Mouse (Mus musculus): Measurements from ENCODE around the gene Efna3. TPM values are rescaled to one million over a fixed set of nuclear protein-coding genes. Genes with fewer than 3 reads are reported as not detected.

The Efna3 gene
- polyA plus RNA-seq, 1 experiment from 2014 or later: 1.3 TPM

GRCm38 (mm10) chr3:89337721-89338578 is 15.2 kb upstream of the Efna3 start, which contains the start of gene Efna4:
Gene Efna4, minus strand, starts transcription at chr3:89338028.
- Histone ChIP-seq H3K4me1 (replicated peaks) (peaks cover 26% of the 10 kb centered on the region), H3K4me2 (peak within 1 kb of the TSS; percentile 86), H3K9me3 (replicated peaks) (no peaks in the 10 kb centered on the region), H3K36me3 (peaks cover 30% of the 10 kb centered on the region), H3K9ac (peak within 1 kb of the TSS; percentile 90), H3K27ac (ENCODE audit: poor library complexity, severe bottlenecking) (peak within 1 kb of the TSS; percentile 68), H3K4me3 (peak within 1 kb of the TSS; percentile 82), H3K27me3 (replicated peaks) (peaks cover 3% of the 10 kb centered on the region; the same call in 1 of the 2 replicates)
- WGBS: 1% methylated on average over 44 of the region's 44 CpGs
- peak; percentile 78 for ATAC-seq (ENCODE audit: insufficient number of reproducible peaks, low FRiP score)

GRCm38 (mm10) chr3:89337062-89337720 is 14.4 kb upstream of the Efna3 start:
- Histone ChIP-seq H3K27ac (ENCODE audit: poor library complexity, severe bottlenecking) (peak overlapping the region; percentile 68), H3K9me3 (replicated peaks) (no peaks in the 10 kb centered on the region), H3K4me3 (peak overlapping the region; percentile 82), H3K4me1 (replicated peaks) (peaks cover 30% of the 10 kb centered on the region), H3K9ac (peak overlapping the region; percentile 90), H3K4me2 (peak overlapping the region; percentile 86), H3K27me3 (replicated peaks) (peaks cover 9% of the 10 kb centered on the region; the same call in 1 of the 2 replicates), H3K36me3 (peaks cover 25% of the 10 kb centered on the region)
- under 1% methylated on average over 21 of the region's 21 CpGs for WGBS
- ATAC-seq (ENCODE audit: insufficient number of reproducible peaks, low FRiP score): no peak; the same call in 1 of the 2 replicates

- Histone ChIP-seq H3K27me3 (replicated peaks) (peaks cover 9% of the 10 kb centered on the region; the same call in 1 of the 2 replicates), H3K9me3 (replicated peaks) (no peaks in the 10 kb centered on the region), H3K27ac (ENCODE audit: poor library complexity, severe bottlenecking) (peak overlapping the region; percentile 14; the same call in 1 of the 2 replicates), H3K9ac (peak overlapping the region; percentile 90), H3K4me2 (peak overlapping the region; percentile 86), H3K4me3 (peak overlapping the region; percentile 82), H3K4me1 (replicated peaks) (peaks cover 30% of the 10 kb centered on the region), H3K36me3 (peaks cover 23% of the 10 kb centered on the region)
- no peak for ATAC-seq (ENCODE audit: insufficient number of reproducible peaks, low FRiP score)
- WGBS: 11% methylated on average over 6 of the region's 6 CpGs
Observed at GRCm38 (mm10) chr3:89336529-89336928, 13.8 kb upstream of the Efna3 start.

- Histone ChIP-seq H3K4me1 (replicated peaks) (peaks cover 37% of the 10 kb centered on the region), H3K27me3 (replicated peaks) (peaks cover 25% of the 10 kb centered on the region), H3K27ac (ENCODE audit: poor library complexity, severe bottlenecking) (no peak overlapping the region), H3K4me2 (no peak overlapping the region), H3K4me3 (no peak overlapping the region), H3K9me3 (replicated peaks) (no peaks in the 10 kb centered on the region), H3K9ac (no peak overlapping the region), H3K36me3 (peaks cover 23% of the 10 kb centered on the region)
- 74% methylated on average over 11 of the region's 11 CpGs for WGBS
- ATAC-seq (ENCODE audit: insufficient number of reproducible peaks, low FRiP score): no peak
Observed at GRCm38 (mm10) chr3:89333053-89333452, 10.3 kb upstream of the Efna3 start.

GRCm38 (mm10) chr3:89332476-89332875 is 9.7 kb upstream of the Efna3 start:
- no peak for ATAC-seq (ENCODE audit: insufficient number of reproducible peaks, low FRiP score)
- peaks cover 23% of the 10 kb centered on the region for H3K36me3 ChIP-seq
- H3K4me1 ChIP-seq (replicated peaks): peaks cover 37% of the 10 kb centered on the region
- H3K4me3 ChIP-seq: no peak overlapping the region
- peaks cover 28% of the 10 kb centered on the region for H3K27me3 ChIP-seq (replicated peaks)
- WGBS: 54% methylated on average over 12 of the region's 12 CpGs
- H3K9ac ChIP-seq: no peak overlapping the region
- no peak overlapping the region for H3K4me2 ChIP-seq
- no peak overlapping the region for H3K27ac ChIP-seq (ENCODE audit: poor library complexity, severe bottlenecking)
- H3K9me3 ChIP-seq (replicated peaks): no peaks in the 10 kb centered on the region

GRCm38 (mm10) chr3:89332013-89332412 is 9.2 kb upstream of the Efna3 start:
- peaks cover 29% of the 10 kb centered on the region for H3K27me3 ChIP-seq (replicated peaks)
- no peak overlapping the region for H3K9ac ChIP-seq
- ATAC-seq (ENCODE audit: insufficient number of reproducible peaks, low FRiP score): no peak
- peaks cover 34% of the 10 kb centered on the region for H3K4me1 ChIP-seq (replicated peaks)
- no peak overlapping the region for H3K27ac ChIP-seq (ENCODE audit: poor library complexity, severe bottlenecking)
- H3K4me2 ChIP-seq: no peak overlapping the region
- H3K36me3 ChIP-seq: peaks cover 23% of the 10 kb centered on the region
- 55% methylated on average over 10 of the region's 10 CpGs for WGBS
- no peaks in the 10 kb centered on the region for H3K9me3 ChIP-seq (replicated peaks)
- no peak overlapping the region for H3K4me3 ChIP-seq

- Histone ChIP-seq H3K27me3 (replicated peaks) (peaks cover 29% of the 10 kb centered on the region), H3K4me3 (no peak overlapping the region), H3K4me2 (no peak overlapping the region), H3K27ac (ENCODE audit: poor library complexity, severe bottlenecking) (no peak overlapping the region), H3K9me3 (replicated peaks) (no peaks in the 10 kb centered on the region), H3K9ac (no peak overlapping the region), H3K4me1 (replicated peaks) (peaks cover 30% of the 10 kb centered on the region), H3K36me3 (peaks cover 23% of the 10 kb centered on the region)
- no peak for ATAC-seq (ENCODE audit: insufficient number of reproducible peaks, low FRiP score)
- 65% methylated on average over 13 of the region's 13 CpGs for WGBS
Observed at GRCm38 (mm10) chr3:89331561-89331960, 8.8 kb upstream of the Efna3 start.

- Histone ChIP-seq H3K4me2 (no peak overlapping the region), H3K9me3 (replicated peaks) (no peaks in the 10 kb centered on the region), H3K4me1 (replicated peaks) (peaks cover 24% of the 10 kb centered on the region; the same call in 1 of the 2 replicates), H3K27me3 (replicated peaks) (peaks cover 32% of the 10 kb centered on the region), H3K9ac (no peak overlapping the region), H3K36me3 (peaks cover 23% of the 10 kb centered on the region), H3K27ac (ENCODE audit: poor library complexity, severe bottlenecking) (no peak overlapping the region), H3K4me3 (no peak overlapping the region)
- WGBS: 13% methylated on average over 10 of the region's 10 CpGs
- ATAC-seq (ENCODE audit: insufficient number of reproducible peaks, low FRiP score): no peak
Observed at GRCm38 (mm10) chr3:89330948-89331347, 8.2 kb upstream of the Efna3 start.

GRCm38 (mm10) chr3:89330346-89330745 is 7.6 kb upstream of the Efna3 start:
- H3K27ac ChIP-seq (ENCODE audit: poor library complexity, severe bottlenecking): no peak overlapping the region
- H3K4me1 ChIP-seq (replicated peaks): peaks cover 22% of the 10 kb centered on the region; the same call in 1 of the 2 replicates
- H3K36me3 ChIP-seq: peaks cover 23% of the 10 kb centered on the region
- no peaks in the 10 kb centered on the region for H3K9me3 ChIP-seq (replicated peaks)
- H3K9ac ChIP-seq: no peak overlapping the region
- 45% methylated on average over 3 of the region's 3 CpGs for WGBS
- no peak overlapping the region for H3K4me3 ChIP-seq
- H3K4me2 ChIP-seq: no peak overlapping the region
- peaks cover 33% of the 10 kb centered on the region for H3K27me3 ChIP-seq (replicated peaks)
- no peak for ATAC-seq (ENCODE audit: insufficient number of reproducible peaks, low FRiP score)

GRCm38 (mm10) chr3:89328623-89329022 is 5.9 kb upstream of the Efna3 start:
- H3K4me3 ChIP-seq: no peak overlapping the region
- H3K4me2 ChIP-seq: no peak overlapping the region; the same call in 1 of the 2 replicates
- H3K9ac ChIP-seq: no peak overlapping the region; the same call in 1 of the 2 replicates
- H3K27me3 ChIP-seq (replicated peaks): peaks cover 41% of the 10 kb centered on the region
- no peak overlapping the region for H3K27ac ChIP-seq (ENCODE audit: poor library complexity, severe bottlenecking)
- ATAC-seq (ENCODE audit: insufficient number of reproducible peaks, low FRiP score): no peak
- no peaks in the 10 kb centered on the region for H3K9me3 ChIP-seq (replicated peaks)
- peaks cover 7% of the 10 kb centered on the region for H3K36me3 ChIP-seq
- H3K4me1 ChIP-seq (replicated peaks): peaks cover 22% of the 10 kb centered on the region; the same call in 1 of the 2 replicates
- 11% methylated on average over 4 of the region's 4 CpGs for WGBS

GRCm38 (mm10) chr3:89327371-89327870 is 4.7 kb upstream of the Efna3 start:
- Histone ChIP-seq H3K36me3 (no peaks in the 10 kb centered on the region), H3K4me1 (replicated peaks) (peaks cover 21% of the 10 kb centered on the region), H3K4me2 (no peak overlapping the region), H3K9me3 (replicated peaks) (no peaks in the 10 kb centered on the region), H3K4me3 (no peak overlapping the region), H3K9ac (no peak overlapping the region), H3K27me3 (replicated peaks) (peaks cover 43% of the 10 kb centered on the region), H3K27ac (ENCODE audit: poor library complexity, severe bottlenecking) (no peak overlapping the region)
- ATAC-seq (ENCODE audit: insufficient number of reproducible peaks, low FRiP score): no peak
- WGBS: 53% methylated on average over 9 of the region's 9 CpGs

All from heart, embryonic 12.5 days (tissue).